Mouse (Mus musculus) Patski (cell line): ENCODE measurements around the gene Tent2. TPM values are rescaled to one million over a fixed set of nuclear protein-coding genes. Genes with fewer than 3 reads are reported as not detected.
"Not testable (repeated sequence)": the region's sequence is repeated elsewhere in the genome, so short reads cannot be mapped to it uniquely, and the experiment has no call there.

Experiments used
- ATAC-seq: fragments of 100-300 bp; one replicate; pipeline ENCODE4 v1.8.0; 2021
- CTCF ChIA-PET: fragments of 350-600 bp; sonication (Branson Sonifier 250); formaldehyde crosslinking; loops from one replicate; lab custom pipeline; 2022; ENCODE audit warnings: inconsistent platforms; lab: Charles Lee
- POLR2A ChIA-PET: fragments of 350-600 bp; sonication (Branson Sonifier 250); formaldehyde crosslinking; loops from one replicate; lab custom pipeline; 2022; ENCODE audit warnings: antibody characterized with exemption, inconsistent platforms; lab: Charles Lee
- DNase-seq: peaks from one replicate; pipeline ENCODE4 v3.0.0-alpha.2; 2011; ENCODE audit warnings: low read depth, low spot score
- H3K27me3 ChIP-seq: fragments of 371-371 bp; one replicate; pipeline ENCODE4 v1.5.1; 2021
- CTCF ChIP-seq: fragments of 100-300 bp; IDR thresholded peaks from one replicate; pipeline ENCODE4 v1.5.1; 2021
- in situ Hi-C: fragments of 300-500 bp; cut with MboI; formaldehyde crosslinking; loops from 3 replicates; pipeline ENCODE4 v1.11.1; 2018; ENCODE audit warnings: low pct_unique_long_range_greater_than_20kb, mixed read lengths
- polyA plus RNA-seq: library from polyadenylated mRNA; unstranded; gene quantifications from one replicate; pipeline ENCODE4 v1.2.3, GENCODE M21; 2021

The Tent2 gene
- polyA plus RNA-seq, 1 experiment from 2014 or later, result 32.6 TPM

DNA sequence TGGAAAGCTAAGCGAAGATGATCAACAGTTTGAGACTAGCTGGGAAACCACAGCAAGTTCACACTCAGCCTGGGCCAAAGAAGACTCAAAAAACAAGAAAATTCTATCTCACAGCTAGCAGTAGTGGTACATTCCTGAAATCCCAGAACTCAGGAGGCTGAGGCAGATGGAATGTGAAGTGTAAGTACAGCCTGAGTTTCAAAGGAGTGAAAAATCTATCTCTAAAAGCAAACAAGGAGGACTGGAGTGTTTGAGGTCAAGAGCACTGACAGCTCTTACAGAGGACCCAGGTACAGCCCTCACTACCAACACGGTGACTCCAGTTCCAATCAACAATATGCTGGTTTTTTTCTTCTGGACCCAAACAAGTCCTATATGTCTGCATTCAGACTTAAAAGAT lies 2.8 kb downstream of the Tent2 start:
- ChIA-PET POLR2A (no interaction called here), CTCF (no interaction called here)
- no peak for ATAC-seq
- in situ Hi-C loops, result no loop called here
- no peaks in the 10 kb centered on the region for H3K27me3 ChIP-seq
- DNase-seq, result no peak
- TF ChIP-seq CTCF, result no peak

DNA sequence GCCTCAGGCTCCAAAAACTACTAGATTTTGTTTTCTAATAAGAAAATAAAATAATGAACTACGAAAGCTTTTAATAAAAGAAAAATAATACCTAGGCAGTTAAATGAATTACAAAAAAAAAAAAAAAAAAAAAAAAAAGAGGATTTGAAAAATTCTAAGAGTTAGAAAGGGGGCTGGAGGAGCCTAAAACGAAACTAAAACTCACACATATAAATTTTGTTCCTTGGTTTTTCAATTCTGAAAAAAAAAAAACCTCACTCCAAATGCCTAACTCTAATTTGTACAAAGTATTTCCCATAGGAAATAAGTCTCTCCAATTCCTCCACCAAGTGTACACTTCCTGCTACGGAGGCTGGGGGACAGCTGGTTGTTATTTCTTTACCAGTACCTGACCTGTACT lies 3.4 kb downstream of the Tent2 start:
- in situ Hi-C loops, result no loop called here
- DNase-seq (no peak), ATAC-seq (no peak)
- POLR2A ChIA-PET, result interaction anchor here (0.6 kb wide), 1 partner anchor 341 kb away, joined by 6 read pairs; no protein-coding TSS in a partner anchor
- CTCF ChIA-PET, result no interaction called here
- H3K27me3 ChIP-seq, result no peaks in the 10 kb centered on the region
- no peak for TF ChIP-seq CTCF

DNA sequence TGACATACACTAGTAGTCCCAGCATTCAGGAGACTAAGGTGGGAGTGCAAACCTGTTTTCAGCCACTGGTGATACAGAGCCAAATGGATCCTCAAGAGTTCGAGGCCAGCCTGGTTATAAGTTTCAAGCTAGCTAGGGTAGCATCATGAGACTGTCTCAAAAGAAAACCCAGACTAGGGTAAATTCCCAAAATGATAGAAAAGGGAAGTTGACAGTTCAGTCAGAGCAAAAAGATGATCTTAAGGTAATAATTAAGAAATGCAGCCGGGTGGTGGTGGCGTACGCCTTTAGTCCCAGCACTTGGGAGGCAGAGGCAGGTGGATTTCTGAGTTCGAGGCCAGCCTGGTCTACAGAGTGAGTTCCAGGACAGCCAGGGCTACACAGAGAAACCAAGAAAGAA lies 4.4 kb downstream of the Tent2 start:
- CTCF ChIA-PET, DNase-seq, H3K27me3 ChIP-seq, ATAC-seq, in situ Hi-C loops, POLR2A ChIA-PET: not testable (repeated sequence)

DNA sequence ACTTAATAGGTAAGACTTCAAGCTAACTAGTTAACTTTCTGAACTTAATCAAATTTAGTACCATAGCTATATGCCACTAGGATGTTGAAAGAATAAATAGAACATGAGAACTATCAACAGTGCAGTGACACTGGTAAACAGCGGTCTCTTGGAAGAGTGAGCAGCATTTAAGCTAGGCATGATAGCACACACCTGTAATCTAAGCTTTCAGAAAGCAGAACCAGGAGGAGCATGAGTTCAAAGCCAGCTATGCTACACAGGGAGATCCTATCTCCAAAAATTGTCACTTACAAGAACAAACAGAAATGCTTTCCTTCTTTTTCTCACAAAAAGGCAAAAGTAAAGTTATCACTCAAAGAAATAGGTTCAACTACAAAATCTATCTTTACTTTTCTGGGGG lies 11.8 kb downstream of the Tent2 start:
- DNase-seq (no peak), ATAC-seq (no peak)
- POLR2A ChIA-PET, result no interaction called here
- no peak for TF ChIP-seq CTCF
- H3K27me3 ChIP-seq, result no peaks in the 10 kb centered on the region
- CTCF ChIA-PET, result no interaction called here
- in situ Hi-C loops, result no loop called here

DNA sequence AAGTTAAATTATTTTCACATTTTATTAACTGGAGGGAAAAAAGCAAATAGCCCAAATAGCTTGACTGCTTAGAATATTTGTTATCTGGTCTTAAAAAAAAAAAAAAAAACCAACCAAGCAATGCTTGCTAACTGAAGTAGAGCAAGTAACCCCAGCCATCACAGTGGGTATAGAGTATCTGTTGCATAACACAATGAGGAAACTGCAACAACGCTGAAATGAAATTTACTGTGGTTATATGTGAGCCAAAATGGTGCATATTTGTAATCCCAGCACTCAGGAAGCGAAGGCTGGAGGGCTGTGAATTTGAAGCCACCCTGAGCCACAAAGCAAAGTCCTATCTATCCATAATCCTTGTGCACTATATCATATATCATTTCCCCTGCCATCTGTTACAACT lies 12.7 kb downstream of the Tent2 start:
- CTCF ChIA-PET, result no interaction called here
- no peaks in the 10 kb centered on the region for H3K27me3 ChIP-seq
- in situ Hi-C loops, result loop anchor here (10.0 kb wide), 1 partner anchor 315 kb away; the partner anchor contains the start of gene Jmy
- POLR2A ChIA-PET, result no interaction called here
- no peak for DNase-seq
- no peak for TF ChIP-seq CTCF
- ATAC-seq, result no peak

DNA sequence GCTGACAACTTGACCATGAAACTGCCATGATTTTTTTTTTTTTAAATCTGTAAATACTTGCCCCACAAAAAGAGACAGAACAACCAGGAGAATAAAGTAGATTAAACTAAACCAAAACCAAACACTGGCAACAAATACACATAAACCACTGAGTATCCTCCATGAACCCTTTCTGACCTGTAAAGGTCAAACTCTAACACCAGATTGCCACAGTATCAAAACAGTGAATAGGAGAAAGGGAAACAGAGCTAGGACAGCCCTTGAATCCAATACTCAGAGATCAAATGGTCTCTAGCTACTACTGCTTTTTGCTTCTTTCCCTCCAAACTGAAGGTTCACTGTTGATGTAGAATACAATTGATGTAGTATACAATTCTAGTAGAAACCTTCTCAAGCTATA lies 14.6 kb downstream of the Tent2 start:
- no peaks in the 10 kb centered on the region for H3K27me3 ChIP-seq
- in situ Hi-C loops, result loop anchor here (10.0 kb wide), 1 partner anchor 317 kb away; the partner anchor contains the start of gene Jmy
- CTCF ChIA-PET, result interaction anchor here (1.4 kb wide), 1 partner anchor 24 kb away, joined by 5 read pairs; no protein-coding TSS in a partner anchor
- ATAC-seq (no peak), DNase-seq (no peak)
- POLR2A ChIA-PET, result no interaction called here
- no peak for TF ChIP-seq CTCF

DNA sequence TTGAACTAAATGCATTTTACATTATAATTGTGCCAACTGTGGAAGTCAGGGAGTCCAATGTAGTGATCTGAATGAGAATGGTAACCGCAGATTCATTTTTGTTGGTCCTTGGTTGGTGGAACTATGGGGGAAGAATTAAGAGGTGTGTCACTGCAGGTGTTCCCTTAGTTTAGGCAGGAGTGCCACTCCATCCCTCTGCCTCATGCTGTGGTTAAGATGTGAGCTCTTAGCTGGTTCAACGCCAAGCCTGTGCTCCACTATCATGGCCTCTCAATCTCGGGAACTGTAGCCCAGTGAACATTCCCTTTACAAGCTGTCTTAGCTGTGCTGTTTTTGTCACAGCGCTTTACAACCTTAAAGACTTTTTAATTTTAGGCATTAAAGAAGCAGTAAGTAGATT lies 28.9 kb downstream of the Tent2 start:
- CTCF ChIA-PET, result interaction anchor here (0.6 kb wide), 1 partner anchor 78 kb away, joined by 3 read pairs; no protein-coding TSS in a partner anchor
- no peak for ATAC-seq
- in situ Hi-C loops, result no loop called here

DNA sequence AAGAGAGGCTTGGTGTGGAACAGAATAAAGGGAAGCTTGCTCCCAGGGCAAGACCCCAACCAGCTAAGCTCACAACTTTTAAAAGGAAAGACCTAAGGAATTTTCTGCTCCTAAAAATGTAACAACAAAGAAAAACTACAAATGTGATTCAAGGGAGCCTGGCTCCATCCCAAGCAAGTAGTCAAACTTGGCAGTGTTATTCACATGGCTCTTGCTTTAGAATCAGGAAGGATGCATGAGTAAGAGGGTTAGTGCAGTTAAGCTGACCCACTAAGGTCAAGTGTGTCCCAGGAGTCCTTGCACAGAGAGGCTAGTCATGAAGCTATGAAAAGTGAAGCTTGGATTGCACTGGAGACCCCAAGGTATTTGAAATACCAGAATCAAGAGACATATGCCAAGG lies 29.7 kb downstream of the Tent2 start:
- ChIA-PET CTCF (interaction anchor here (0.6 to 0.7 kb wide), 2 partner anchors 14 to 78 kb away, joined by 3 read pairs; no protein-coding TSS in a partner anchor), POLR2A (no interaction called here)
- ATAC-seq, result no peak
- in situ Hi-C loops, result no loop called here
- DNase-seq, result no peak
- TF ChIP-seq CTCF, result no peak
- no peaks in the 10 kb centered on the region for H3K27me3 ChIP-seq

More for the DNA sequence above, 28.9 kb downstream of the Tent2 start:
- no peaks in the 10 kb centered on the region for H3K27me3 ChIP-seq
- no peak for TF ChIP-seq CTCF
- POLR2A ChIA-PET, result no interaction called here
- DNase-seq, result no peak

DNA sequence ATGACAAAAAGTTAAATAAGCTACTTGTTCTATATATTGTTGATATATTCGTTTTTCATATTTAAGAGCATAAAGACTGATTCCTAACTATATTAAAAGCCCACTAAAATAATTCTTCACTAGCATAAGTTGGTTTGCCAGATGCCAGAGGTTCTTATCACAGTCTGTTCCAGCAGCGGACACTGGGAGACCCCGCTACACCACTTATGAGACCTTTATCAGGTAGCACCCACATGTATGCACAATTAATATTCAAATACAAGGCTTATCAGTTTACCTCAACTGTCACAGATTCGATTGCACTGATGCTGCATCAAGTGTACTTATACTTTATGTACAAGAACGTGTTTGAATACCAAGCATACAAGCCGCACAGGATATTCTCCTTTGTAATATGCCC lies 33.9 kb downstream of the Tent2 start:
- POLR2A ChIA-PET, result no interaction called here
- H3K27me3 ChIP-seq, result no peaks in the 10 kb centered on the region
- CTCF ChIA-PET, result interaction anchor here (1.2 kb wide), 1 partner anchor 30 kb away, joined by 4 read pairs; no protein-coding TSS in a partner anchor
- TF ChIP-seq CTCF, result no peak
- in situ Hi-C loops, result no loop called here
- no peak for ATAC-seq
- no peak for DNase-seq

DNA sequence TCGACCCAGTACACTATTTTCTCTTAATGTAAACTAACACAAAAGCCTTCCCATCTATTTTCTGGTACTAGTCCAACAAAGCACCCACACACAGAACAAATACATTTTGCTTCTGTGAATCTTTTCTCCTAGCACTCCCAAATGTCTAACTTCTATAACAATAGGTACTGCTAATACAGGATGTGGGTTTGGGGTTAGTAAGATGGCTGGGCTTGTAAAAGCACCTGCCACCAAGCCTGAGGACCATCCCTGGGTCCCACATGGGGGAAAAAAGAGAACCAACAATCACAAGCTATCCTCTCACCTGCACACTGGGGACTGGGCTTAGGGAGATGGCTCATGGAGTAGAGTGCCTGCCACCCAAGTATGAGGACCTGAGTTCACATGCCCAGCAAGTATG lies 38.9 kb downstream of the Tent2 start:
- CTCF ChIA-PET, result interaction anchor here (0.6 to 2.3 kb wide), 2 partner anchors 24 to 466 kb away, joined by 3 to 5 read pairs; no protein-coding TSS in a partner anchor

DNA sequence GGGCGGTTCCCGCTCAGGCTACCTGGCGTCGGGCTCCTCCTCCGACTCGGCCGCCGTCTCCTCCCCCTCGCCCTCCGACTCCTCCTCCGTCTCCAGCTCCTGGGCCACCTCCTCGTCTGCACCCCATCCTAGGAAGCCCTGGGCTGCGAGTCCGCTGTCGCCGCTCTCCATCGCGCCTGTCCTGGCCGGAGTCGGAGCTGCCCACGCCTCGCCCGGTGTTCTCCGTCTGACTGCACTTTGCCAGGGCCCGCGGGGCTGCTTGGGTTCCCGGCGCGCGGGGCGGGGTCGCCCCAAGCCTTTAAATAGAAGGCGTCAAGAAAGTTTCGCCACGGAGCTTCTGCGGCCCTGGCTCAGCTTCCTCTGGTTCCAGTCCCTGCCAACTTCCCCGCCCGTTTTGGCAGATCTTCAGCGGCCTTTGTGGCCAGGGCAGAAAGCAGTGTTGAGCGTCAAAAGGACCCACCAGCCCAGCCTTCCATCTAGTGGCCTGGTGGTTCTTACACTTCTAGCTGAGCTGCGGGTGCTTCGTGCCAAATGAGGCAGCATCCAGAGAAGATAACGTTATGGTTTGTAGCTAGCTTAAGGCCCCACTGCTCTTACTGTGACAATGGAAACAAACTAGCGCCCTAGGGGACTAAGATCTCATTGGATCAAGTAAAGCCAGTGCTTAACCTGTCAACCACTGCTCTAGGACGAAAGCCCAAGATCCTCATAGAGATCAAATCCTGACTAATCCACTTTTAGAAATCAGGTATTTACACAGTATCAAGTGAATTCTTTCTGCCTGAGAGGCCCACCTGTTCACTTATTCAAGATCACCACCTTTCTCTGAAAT lies 47.6 kb downstream of the Tent2 start, which contains the start of gene Cmya5:
TSS of gene Cmya5 (minus strand) at position 389 of the 832 bp plus-strand sequence.
- DNase-seq (no peak), ATAC-seq (no peak)
- TF ChIP-seq CTCF, result no peak
- in situ Hi-C loops, result no loop called here
- H3K27me3 ChIP-seq, result no peaks in the 10 kb centered on the region
- ChIA-PET CTCF (interaction anchor here (1.2 kb wide), 1 partner anchor 10 kb away, joined by 3 read pairs; no protein-coding TSS in a partner anchor), POLR2A (no interaction called here)

More for the DNA sequence above, 38.9 kb downstream of the Tent2 start:
- in situ Hi-C loops, result no loop called here
- POLR2A ChIA-PET, result no interaction called here
- TF ChIP-seq CTCF, result no peak
- ATAC-seq (no peak), DNase-seq (no peak)
- no peaks in the 10 kb centered on the region for H3K27me3 ChIP-seq
